Mouse (Mus musculus): ENCODE measurements around the gene Dnm3. TPM values are rescaled to one million over a fixed set of nuclear protein-coding genes. Genes with fewer than 3 reads are reported as not detected.

Gene Dnm3
- total RNA-seq, 1 experiment = 0.49 TPM

DNA sequence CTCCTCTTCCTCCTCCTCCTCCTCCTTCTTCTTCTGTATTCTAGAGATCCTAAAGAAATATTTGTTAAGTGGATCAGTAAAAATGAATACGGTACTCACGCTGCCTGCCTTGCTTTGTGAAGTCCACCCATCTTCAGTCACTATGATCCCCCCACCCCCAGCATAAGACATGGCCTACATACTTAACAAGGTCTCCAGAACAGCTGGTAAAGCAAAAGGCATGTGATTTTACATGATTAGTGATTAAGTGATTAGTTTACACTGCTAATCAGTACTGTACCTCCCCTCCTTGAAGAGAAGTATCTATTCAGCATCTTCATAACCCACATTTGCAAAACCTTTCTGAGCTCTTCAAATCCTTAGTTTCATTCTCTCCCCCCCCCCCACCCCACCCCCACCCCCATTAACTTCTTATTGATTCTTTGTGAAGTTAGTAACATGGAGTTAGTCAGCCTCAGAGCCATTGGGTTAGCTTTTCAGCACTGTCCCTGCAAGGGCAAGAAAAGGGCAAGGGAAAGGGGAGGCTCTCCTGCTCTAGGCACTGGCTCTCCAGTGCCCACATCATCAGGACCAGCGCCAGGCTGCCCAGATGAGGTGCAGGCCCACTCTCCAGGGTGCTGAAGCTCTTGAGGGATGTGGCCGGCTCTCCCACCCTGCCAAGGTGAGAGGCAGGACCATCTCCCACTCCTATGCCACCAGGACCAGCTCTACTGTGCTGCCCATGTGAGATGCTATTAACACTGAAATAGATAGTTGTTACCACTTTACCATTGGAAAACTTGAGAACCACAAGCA, 30.6 kb upstream of the Dnm3 start:
- no peak for TF ChIP-seq ZNF384 (IDR thresholded peaks at IDR 0.05; ENCODE audit: low read depth, low read length)
- no peak for DNase-seq (ENCODE audit: low read depth, low spot score)
- no peak overlapping the region for H3K27ac ChIP-seq (ENCODE audit: insufficient read depth, low read depth, low read length, poor library complexity, severe bottlenecking)
- no peaks in the 10 kb centered on the region for H3K36me3 ChIP-seq (ENCODE audit: control insufficient read depth, insufficient read depth, low read length, poor library complexity, severe bottlenecking)
- no peak overlapping the region for H3K9ac ChIP-seq (ENCODE audit: insufficient read depth, low read depth, low read length, poor library complexity, severe bottlenecking)
- in situ Hi-C loops (cut with MboI; ENCODE audit: low sequenced_read_pairs in 2 of 2, unreplicated experiment in 2 of 2) = no loop called here
- H3K9me3 ChIP-seq (ENCODE audit: control insufficient read depth, insufficient read depth, low read depth, low read length) = no peaks in the 10 kb centered on the region
- no peaks in the 10 kb centered on the region for H3K4me1 ChIP-seq (ENCODE audit: control insufficient read depth in 2 of 2, insufficient read depth in 2 of 2, low read length in 2 of 2, poor library complexity in 1 of 2)
- no peak overlapping the region for H3K4me3 ChIP-seq (ENCODE audit: insufficient read depth in 1 of 2, low read depth in 1 of 2, low read length in 2 of 2, poor library complexity in 1 of 2, severe bottlenecking in 1 of 2)

GRCm38 (mm10) chr1:162506516-162506915, 28.7 kb upstream of the Dnm3 start:
- Histone ChIP-seq H3K9ac (ENCODE audit: insufficient read depth, low read depth, low read length, poor library complexity, severe bottlenecking) (no peak overlapping the region), H3K36me3 (ENCODE audit: control insufficient read depth, insufficient read depth, low read length, poor library complexity, severe bottlenecking) (no peaks in the 10 kb centered on the region), H3K4me3 (ENCODE audit: insufficient read depth in 1 of 2, low read depth in 1 of 2, low read length in 2 of 2, poor library complexity in 1 of 2, severe bottlenecking in 1 of 2) (no peak overlapping the region), H3K4me1 (ENCODE audit: control insufficient read depth in 2 of 2, insufficient read depth in 2 of 2, low read length in 2 of 2, poor library complexity in 1 of 2) (no peaks in the 10 kb centered on the region), H3K9me3 (ENCODE audit: control insufficient read depth, insufficient read depth, low read depth, low read length) (no peaks in the 10 kb centered on the region), H3K27ac (ENCODE audit: insufficient read depth, low read depth, low read length, poor library complexity, severe bottlenecking) (no peak overlapping the region)
- DNase-seq (ENCODE audit: low read depth, low spot score) = no peak
- TF ChIP-seq CHD2 (IDR thresholded peaks at IDR 0.05; ENCODE audit: low read depth, low read length) (no peak), ZC3H11A (IDR thresholded peaks at IDR 0.05; ENCODE audit: borderline replicate concordance, low read depth, low read length) (no peak), MAFK (IDR thresholded peaks at IDR 0.05; ENCODE audit: insufficient read depth, low read depth, low read length) (no peak), HCFC1 (IDR thresholded peaks at IDR 0.05; ENCODE audit: borderline replicate concordance, insufficient read depth, low read length) (no peak), ZNF384 (IDR thresholded peaks at IDR 0.05; ENCODE audit: low read depth, low read length) (no peak)
- in situ Hi-C loops (cut with MboI; ENCODE audit: low sequenced_read_pairs in 2 of 2, unreplicated experiment in 2 of 2) = no loop called here

DNA sequence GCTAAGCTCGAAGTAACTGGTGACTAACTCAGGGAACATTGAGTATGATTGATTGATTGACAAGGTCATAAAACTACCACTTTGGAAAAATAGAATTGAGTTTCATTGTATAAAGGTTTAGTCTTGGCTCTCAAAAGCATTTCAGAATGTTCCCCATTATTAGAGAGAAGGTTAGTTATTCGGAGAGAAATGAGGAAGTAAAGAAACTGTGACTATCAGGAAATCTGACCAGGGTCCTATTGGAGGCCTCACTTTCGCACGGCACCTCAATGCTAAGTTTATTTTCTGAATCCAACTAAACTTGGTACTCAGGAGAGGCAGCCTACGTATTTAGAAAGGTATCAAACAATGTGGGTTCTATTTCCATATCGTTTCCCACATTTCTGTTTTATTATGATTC, 27.8 kb upstream of the Dnm3 start:
- Histone ChIP-seq H3K9me3 (ENCODE audit: control insufficient read depth, insufficient read depth, low read depth, low read length) (no peaks in the 10 kb centered on the region), H3K36me3 (ENCODE audit: control insufficient read depth, insufficient read depth, low read length, poor library complexity, severe bottlenecking) (no peaks in the 10 kb centered on the region), H3K4me1 (ENCODE audit: control insufficient read depth in 2 of 2, insufficient read depth in 2 of 2, low read length in 2 of 2, poor library complexity in 1 of 2) (no peaks in the 10 kb centered on the region), H3K9ac (ENCODE audit: insufficient read depth, low read depth, low read length, poor library complexity, severe bottlenecking) (no peak overlapping the region), H3K27ac (ENCODE audit: insufficient read depth, low read depth, low read length, poor library complexity, severe bottlenecking) (no peak overlapping the region), H3K4me3 (ENCODE audit: insufficient read depth in 1 of 2, low read depth in 1 of 2, low read length in 2 of 2, poor library complexity in 1 of 2, severe bottlenecking in 1 of 2) (no peak overlapping the region)
- no peak for DNase-seq (ENCODE audit: low read depth, low spot score)
- TF ChIP-seq MAFK (IDR thresholded peaks at IDR 0.05; ENCODE audit: insufficient read depth, low read depth, low read length) = no peak
- no peak for TF ChIP-seq HCFC1 (IDR thresholded peaks at IDR 0.05; ENCODE audit: borderline replicate concordance, insufficient read depth, low read length)
- no peak for TF ChIP-seq CHD2 (IDR thresholded peaks at IDR 0.05; ENCODE audit: low read depth, low read length)
- TF ChIP-seq ZNF384 (IDR thresholded peaks at IDR 0.05; ENCODE audit: low read depth, low read length) = no peak
- no peak for TF ChIP-seq ZC3H11A (IDR thresholded peaks at IDR 0.05; ENCODE audit: borderline replicate concordance, low read depth, low read length)
- in situ Hi-C loops (cut with MboI; ENCODE audit: low sequenced_read_pairs in 2 of 2, unreplicated experiment in 2 of 2) = no loop called here

DNA sequence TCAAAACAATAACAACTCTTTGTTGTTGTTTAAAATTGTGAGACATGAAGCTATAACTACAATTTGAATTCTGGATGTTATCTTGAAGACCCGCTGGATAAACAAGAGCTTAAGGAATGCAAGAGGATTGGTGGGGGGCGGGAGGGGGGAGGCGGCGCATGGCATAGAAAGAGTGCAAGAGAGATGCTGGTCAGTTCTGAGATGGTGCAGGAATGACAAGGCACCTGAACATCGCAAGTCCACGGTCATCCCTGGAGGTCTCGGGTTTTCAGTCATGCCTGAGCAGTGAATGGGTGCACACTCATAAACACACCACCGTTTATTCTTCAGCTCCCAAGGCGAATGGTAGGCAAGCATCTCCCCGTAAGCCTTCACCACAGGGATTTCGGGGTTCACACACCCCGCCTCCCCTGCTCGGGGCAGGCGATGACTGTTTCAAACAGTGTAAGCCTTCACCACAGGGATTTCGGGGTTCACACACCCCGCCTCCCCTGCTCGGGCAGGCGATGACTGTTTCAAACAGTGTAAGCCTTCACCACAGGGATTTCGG, 1.2 kb downstream of the Dnm3 start:
- no peak overlapping the region for H3K4me3 ChIP-seq (ENCODE audit: insufficient read depth in 1 of 2, low read depth in 1 of 2, low read length in 2 of 2, poor library complexity in 1 of 2, severe bottlenecking in 1 of 2)
- DNase-seq (ENCODE audit: low read depth, low spot score) = no peak
- no peak overlapping the region for H3K27ac ChIP-seq (ENCODE audit: insufficient read depth, low read depth, low read length, poor library complexity, severe bottlenecking)
- H3K36me3 ChIP-seq (ENCODE audit: control insufficient read depth, insufficient read depth, low read length, poor library complexity, severe bottlenecking) = no peaks in the 10 kb centered on the region
- in situ Hi-C loops (cut with MboI; ENCODE audit: low sequenced_read_pairs in 2 of 2, unreplicated experiment in 2 of 2) = no loop called here
- no peaks in the 10 kb centered on the region for H3K4me1 ChIP-seq (ENCODE audit: control insufficient read depth in 2 of 2, insufficient read depth in 2 of 2, low read length in 2 of 2, poor library complexity in 1 of 2)
- TF ChIP-seq HCFC1 (IDR thresholded peaks at IDR 0.05; ENCODE audit: borderline replicate concordance, insufficient read depth, low read length) (no peak), MAFK (IDR thresholded peaks at IDR 0.05; ENCODE audit: insufficient read depth, low read depth, low read length) (no peak), ZC3H11A (IDR thresholded peaks at IDR 0.05; ENCODE audit: borderline replicate concordance, low read depth, low read length) (no peak), CHD2 (IDR thresholded peaks at IDR 0.05; ENCODE audit: low read depth, low read length) (no peak)
- H3K9ac ChIP-seq (ENCODE audit: insufficient read depth, low read depth, low read length, poor library complexity, severe bottlenecking) = no peak overlapping the region
- no peaks in the 10 kb centered on the region for H3K9me3 ChIP-seq (ENCODE audit: control insufficient read depth, insufficient read depth, low read depth, low read length)

All from ES-E14 (cell line).